Mouse (Mus musculus): ENCODE data around the gene Gm19668. TPM values are rescaled to one million over a fixed set of nuclear protein-coding genes. Genes with fewer than 3 reads are reported as not detected.
"Not testable (repeated sequence)": the region's sequence is repeated elsewhere in the genome, so short reads cannot be mapped to it uniquely, and the experiment has no call there.

Gene Gm19668
- polyA plus RNA-seq, 1 experiment from 2014 or later = not detected

DNA sequence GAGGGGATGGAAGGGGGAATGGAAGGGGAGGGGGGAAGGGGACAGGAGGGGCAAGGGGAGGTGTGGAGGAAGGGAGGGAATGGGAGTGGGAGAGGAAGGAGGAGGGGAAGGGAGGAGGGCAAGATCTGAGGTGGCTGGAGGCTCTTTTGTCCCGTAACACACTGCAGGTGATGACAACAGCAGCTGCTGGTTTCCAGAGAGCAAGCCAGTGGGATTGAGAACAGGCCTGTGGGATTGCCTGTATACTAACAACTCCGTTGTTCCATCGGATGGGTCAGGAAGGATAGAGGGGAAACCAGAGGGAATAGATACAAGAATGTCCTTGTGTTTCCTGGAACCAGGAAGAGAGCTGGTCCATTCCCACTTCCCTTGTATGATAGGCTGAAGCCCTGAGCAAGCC lies 1.3 kb downstream of the Gm19668 start:
- H3K9me3 ChIP-seq (ENCODE audit: low read length) = no peaks in the 10 kb centered on the region
- H3K4me2 ChIP-seq (ENCODE audit: low read depth, low read length) = no peak overlapping the region
- no peak for TF ChIP-seq EP300 (IDR thresholded peaks at IDR 0.05; ENCODE audit: low read depth)
- no peak for TF ChIP-seq CTCF (IDR thresholded peaks at IDR 0.05; ENCODE audit: low read depth)
- H3K27ac ChIP-seq (ENCODE audit: low read depth) = no peak overlapping the region
- H3K9ac ChIP-seq (replicated peaks) = no peak overlapping the region
- WGBS (ENCODE audit: insufficient replicate concordance) = 29% methylated on average over 3 of the region's 3 CpGs
- no peak for DNase-seq
- no peak overlapping the region for H3K4me3 ChIP-seq (ENCODE audit: low read depth, low read length)
- no peaks in the 10 kb centered on the region for H3K36me3 ChIP-seq (replicated peaks; ENCODE audit: insufficient read depth, low read length)
- H3K4me1 ChIP-seq (ENCODE audit: insufficient read depth) = no peaks in the 10 kb centered on the region
- no peaks in the 10 kb centered on the region for H3K27me3 ChIP-seq (ENCODE audit: insufficient read depth, low read length)
- ATAC-seq = no peak

DNA sequence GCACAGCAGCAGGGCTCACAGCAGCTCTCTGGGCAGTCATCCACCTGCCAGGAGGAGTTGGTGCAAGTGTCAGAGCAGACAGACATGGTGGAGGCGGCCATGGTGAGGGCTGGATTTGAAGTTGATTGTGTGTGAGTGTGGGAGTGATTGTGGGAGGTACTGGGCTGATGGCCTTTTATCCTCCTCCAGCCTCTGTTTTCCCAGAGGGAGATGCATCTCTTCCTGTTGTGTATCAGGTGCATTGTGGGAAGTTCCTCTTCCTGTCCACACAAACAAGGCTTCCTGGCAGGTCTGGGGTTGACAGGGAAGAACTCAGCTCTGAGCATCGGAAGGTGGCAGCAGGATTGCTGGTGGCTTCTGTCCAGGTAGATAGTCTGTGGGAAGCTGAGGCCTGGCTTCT lies 4.0 kb downstream of the Gm19668 start, which contains the start of gene Gm9639:
TSS of gene Gm9639 (minus strand) at position 101 of the 400 bp plus-strand sequence.
- no peaks in the 10 kb centered on the region for H3K4me1 ChIP-seq (ENCODE audit: insufficient read depth)
- DNase-seq = no peak
- H3K27ac ChIP-seq (ENCODE audit: low read depth) = no peak within 1 kb of the TSS
- H3K9me3 ChIP-seq (ENCODE audit: low read length) = no peaks in the 10 kb centered on the region
- no peaks in the 10 kb centered on the region for H3K36me3 ChIP-seq (replicated peaks; ENCODE audit: insufficient read depth, low read length)
- no peak within 1 kb of the TSS for H3K4me3 ChIP-seq (ENCODE audit: low read depth, low read length)
- no peaks in the 10 kb centered on the region for H3K27me3 ChIP-seq (ENCODE audit: insufficient read depth, low read length)
- TF ChIP-seq EP300 (IDR thresholded peaks at IDR 0.05; ENCODE audit: low read depth) = no peak
- no peak for TF ChIP-seq CTCF (IDR thresholded peaks at IDR 0.05; ENCODE audit: low read depth)
- H3K9ac ChIP-seq (replicated peaks) = no peak within 1 kb of the TSS
- WGBS (ENCODE audit: insufficient replicate concordance) = 34% methylated on average over 2 of the region's 2 CpGs
- no peak for ATAC-seq
- no peak within 1 kb of the TSS for H3K4me2 ChIP-seq (ENCODE audit: low read depth, low read length)

- ATAC-seq (no peak), DNase-seq (no peak)
- H3K9me3 ChIP-seq (ENCODE audit: low read length) = no peaks in the 10 kb centered on the region
- H3K4me3 ChIP-seq (ENCODE audit: low read depth, low read length) = no peak overlapping the region
- H3K9ac ChIP-seq (replicated peaks) = no peak overlapping the region
- TF ChIP-seq CTCF (IDR thresholded peaks at IDR 0.05; ENCODE audit: low read depth) = no peak
- TF ChIP-seq EP300 (IDR thresholded peaks at IDR 0.05; ENCODE audit: low read depth) = no peak
- H3K4me1 ChIP-seq (ENCODE audit: insufficient read depth) = no peaks in the 10 kb centered on the region
- H3K27ac ChIP-seq (ENCODE audit: low read depth) = no peak overlapping the region
- no peak overlapping the region for H3K4me2 ChIP-seq (ENCODE audit: low read depth, low read length)
- 60% methylated on average over 2 of the region's 2 CpGs for WGBS (ENCODE audit: insufficient replicate concordance)
- no peaks in the 10 kb centered on the region for H3K27me3 ChIP-seq (ENCODE audit: insufficient read depth, low read length)
- no peaks in the 10 kb centered on the region for H3K36me3 ChIP-seq (replicated peaks; ENCODE audit: insufficient read depth, low read length)
Measured at GRCm38 (mm10) chr10:77788621-77789020, 10.3 kb downstream of the Gm19668 start.

- not testable (repeated sequence) for H3K9ac ChIP-seq (replicated peaks); H3K9me3 ChIP-seq (ENCODE audit: low read length); H3K27ac ChIP-seq (ENCODE audit: low read depth); H3K27me3 ChIP-seq (ENCODE audit: insufficient read depth, low read length); DNase-seq; H3K4me3 ChIP-seq (ENCODE audit: low read depth, low read length); H3K4me1 ChIP-seq (ENCODE audit: insufficient read depth); ATAC-seq; H3K36me3 ChIP-seq (replicated peaks; ENCODE audit: insufficient read depth, low read length); H3K4me2 ChIP-seq (ENCODE audit: low read depth, low read length)
- no CpG with 5 or more reads among the region's 1 CpGs for WGBS (ENCODE audit: insufficient replicate concordance)
Measured at GRCm38 (mm10) chr10:77787876-77788275, 11.1 kb downstream of the Gm19668 start, which contains the start of gene Gm7137. Gm7137 (minus strand) TSS chr10:77788200.

GRCm38 (mm10) chr10:77783396-77783795 lies 15.5 kb downstream of the Gm19668 start:
- not testable (repeated sequence) for H3K27me3 ChIP-seq (ENCODE audit: insufficient read depth, low read length); H3K4me3 ChIP-seq (ENCODE audit: low read depth, low read length); ATAC-seq; H3K9me3 ChIP-seq (ENCODE audit: low read length); H3K36me3 ChIP-seq (replicated peaks; ENCODE audit: insufficient read depth, low read length); H3K27ac ChIP-seq (ENCODE audit: low read depth); DNase-seq; H3K4me1 ChIP-seq (ENCODE audit: insufficient read depth); H3K4me2 ChIP-seq (ENCODE audit: low read depth, low read length); H3K9ac ChIP-seq (replicated peaks)
- WGBS (ENCODE audit: insufficient replicate concordance) = 79% methylated on average over 1 of the region's 3 CpGs

DNA sequence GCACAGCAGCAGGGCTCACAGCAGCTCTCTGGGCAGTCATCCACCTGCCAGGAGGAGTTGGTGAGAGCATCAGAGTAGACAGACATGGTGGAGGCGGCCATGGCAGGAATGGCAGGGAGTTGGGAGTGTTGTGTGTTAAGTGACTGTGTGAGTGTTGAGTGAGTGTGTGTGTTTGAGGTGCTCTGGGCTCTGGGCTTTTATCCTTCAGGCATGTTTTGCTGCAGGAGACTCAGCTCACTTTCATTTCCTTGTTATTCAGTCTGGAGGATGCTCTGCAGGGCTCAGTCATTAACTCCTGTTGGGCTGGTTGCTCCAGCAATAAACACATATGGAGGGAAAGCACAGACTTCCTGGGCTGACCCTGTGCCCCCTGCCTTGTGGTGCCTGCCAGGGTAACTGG lies 16.5 kb downstream of the Gm19668 start, which contains the start of gene Gm3250:
TSS of gene Gm3250 (minus strand) at position 101 of the 400 bp plus-strand sequence.
- H3K4me1 ChIP-seq (ENCODE audit: insufficient read depth); H3K27ac ChIP-seq (ENCODE audit: low read depth); H3K9me3 ChIP-seq (ENCODE audit: low read length); H3K4me2 ChIP-seq (ENCODE audit: low read depth, low read length); H3K4me3 ChIP-seq (ENCODE audit: low read depth, low read length); DNase-seq; H3K27me3 ChIP-seq (ENCODE audit: insufficient read depth, low read length); H3K9ac ChIP-seq (replicated peaks); ATAC-seq; H3K36me3 ChIP-seq (replicated peaks; ENCODE audit: insufficient read depth, low read length): not testable (repeated sequence)
- WGBS (ENCODE audit: insufficient replicate concordance) = 43% methylated on average over 1 of the region's 1 CpGs

GRCm38 (mm10) chr10:77776844-77777243 lies 22.1 kb downstream of the Gm19668 start, which contains the start of gene Gm7138:
Gm7138 (minus strand) TSS chr10:77776944.
- not testable (repeated sequence) for DNase-seq; H3K9ac ChIP-seq (replicated peaks); H3K36me3 ChIP-seq (replicated peaks; ENCODE audit: insufficient read depth, low read length); ATAC-seq; H3K4me2 ChIP-seq (ENCODE audit: low read depth, low read length); H3K4me1 ChIP-seq (ENCODE audit: insufficient read depth); H3K27me3 ChIP-seq (ENCODE audit: insufficient read depth, low read length); H3K4me3 ChIP-seq (ENCODE audit: low read depth, low read length); H3K27ac ChIP-seq (ENCODE audit: low read depth); H3K9me3 ChIP-seq (ENCODE audit: low read length)
- 56% methylated on average over 1 of the region's 1 CpGs for WGBS (ENCODE audit: insufficient replicate concordance)

DNA sequence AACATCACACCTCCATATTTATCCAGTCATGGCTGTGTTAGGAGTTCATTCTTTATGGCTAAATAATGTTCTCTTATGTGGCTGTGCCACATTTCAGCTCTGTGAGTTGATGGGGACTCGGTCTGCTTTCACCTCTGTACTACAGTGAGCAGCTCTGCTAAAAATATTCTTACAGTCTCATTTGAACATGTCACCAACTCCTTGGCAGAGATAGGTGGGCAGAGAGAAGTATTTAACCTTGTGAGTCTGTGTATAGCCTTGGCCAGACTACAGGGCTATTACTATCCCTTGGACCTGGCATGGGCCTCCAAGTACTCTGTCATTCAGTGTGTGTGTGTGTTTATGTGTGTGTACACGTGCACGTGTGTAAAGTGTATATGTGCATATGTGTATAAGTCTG lies 26.8 kb downstream of the Gm19668 start:
- not testable (repeated sequence) for H3K4me1 ChIP-seq (ENCODE audit: insufficient read depth); H3K36me3 ChIP-seq (replicated peaks; ENCODE audit: insufficient read depth, low read length); H3K4me2 ChIP-seq (ENCODE audit: low read depth, low read length); DNase-seq; H3K9ac ChIP-seq (replicated peaks); H3K4me3 ChIP-seq (ENCODE audit: low read depth, low read length); H3K27ac ChIP-seq (ENCODE audit: low read depth); H3K27me3 ChIP-seq (ENCODE audit: insufficient read depth, low read length); ATAC-seq; H3K9me3 ChIP-seq (ENCODE audit: low read length)
- WGBS (ENCODE audit: insufficient replicate concordance) = 70% methylated on average over 1 of the region's 3 CpGs

DNA sequence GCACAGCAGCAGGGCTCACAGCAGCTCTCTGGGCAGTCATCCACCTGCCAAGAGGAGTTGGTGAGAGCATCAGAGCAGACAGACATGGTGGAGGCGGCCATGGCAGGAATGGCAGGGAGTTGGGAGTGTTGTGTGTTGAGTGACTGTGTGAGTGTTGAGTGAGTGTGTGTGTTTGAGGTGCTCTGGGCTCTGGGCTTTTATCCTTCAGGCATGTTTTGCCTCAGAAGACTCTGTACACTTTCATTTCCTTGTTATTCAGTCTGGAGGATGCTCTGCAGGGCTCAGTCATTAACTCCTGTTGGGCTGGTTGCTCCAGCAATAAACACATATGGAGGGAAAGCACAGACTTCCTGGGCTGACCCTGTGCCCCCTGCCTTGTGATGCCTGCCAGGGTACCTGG lies 27.7 kb downstream of the Gm19668 start, which contains the start of gene Gm3238:
TSS of gene Gm3238 (minus strand) at position 101 of the 400 bp plus-strand sequence.
- not testable (repeated sequence) for H3K27ac ChIP-seq (ENCODE audit: low read depth); H3K27me3 ChIP-seq (ENCODE audit: insufficient read depth, low read length)
- WGBS (ENCODE audit: insufficient replicate concordance) = 83% methylated on average over 1 of the region's 1 CpGs

More for the DNA sequence above, 27.7 kb downstream of the Gm19668 start, which contains the start of gene Gm3238:
- DNase-seq; H3K4me1 ChIP-seq (ENCODE audit: insufficient read depth); ATAC-seq; H3K4me2 ChIP-seq (ENCODE audit: low read depth, low read length); H3K4me3 ChIP-seq (ENCODE audit: low read depth, low read length); H3K36me3 ChIP-seq (replicated peaks; ENCODE audit: insufficient read depth, low read length); H3K9ac ChIP-seq (replicated peaks); H3K9me3 ChIP-seq (ENCODE audit: low read length): not testable (repeated sequence)
